16 mouse cellular contexts compared by ENCODE assay signal in genomic region chr16:18116467-18116866, GRCm38 (mm10).
"Had no signal": no experiment of that assay in that cellular context is flagged by ENCODE, and none has a peak within 500 bp of the region (broad histone marks: within the 10 kb centered on the region; RNA-seq: fewer than 3 reads in every experiment).

No protein-coding gene starts in this region.

- DNase-seq: kidney, adult 2 months; kidney, postnatal 10 days; kidney, postnatal 36 days; layer of hippocampus, adult 9-11 months; liver; lung, adult 18-20 months; lung, postnatal 14 days; thymus, adult 18-20 months had no signal

- H3K4me2 ChIP-seq: kidney, embryonic 15.5 days; limb, embryonic 13.5 days; liver, embryonic 12.5 days; liver, embryonic 15.5 days; lung, embryonic 15.5 days; midbrain, embryonic 12.5 days had no signal

- H3K27ac ChIP-seq: kidney, embryonic 15.5 days; limb, embryonic 10.5 days; limb, embryonic 13.5 days; liver, embryonic 12.5 days; liver, embryonic 15.5 days; lung, embryonic 15.5 days; midbrain, embryonic 12.5 days had no signal

- H3K4me3 ChIP-seq: kidney, embryonic 15.5 days; limb, embryonic 10.5 days; limb, embryonic 13.5 days; liver, embryonic 12.5 days; liver, embryonic 15.5 days; lung, embryonic 15.5 days; midbrain, embryonic 12.5 days had no signal

- H3K9ac ChIP-seq: kidney, embryonic 15.5 days; limb, embryonic 13.5 days; liver, embryonic 12.5 days; liver, embryonic 15.5 days; lung, embryonic 15.5 days; midbrain, embryonic 12.5 days had no signal

- H3K4me1 ChIP-seq: kidney, embryonic 15.5 days; liver, embryonic 12.5 days; liver, embryonic 15.5 days; lung, embryonic 15.5 days had no signal

- H3K36me3 ChIP-seq: kidney, embryonic 15.5 days; limb, embryonic 10.5 days; limb, embryonic 13.5 days; liver, embryonic 12.5 days; liver, embryonic 15.5 days; lung, embryonic 15.5 days; midbrain, embryonic 12.5 days had no signal

- ATAC-seq: liver, embryonic 12.5 days; midbrain, embryonic 16.5 days had no signal

- H3K27me3 ChIP-seq: kidney, embryonic 15.5 days; liver, embryonic 15.5 days; lung, embryonic 15.5 days; midbrain, embryonic 12.5 days had no signal

- H3K9me3 ChIP-seq: kidney, embryonic 15.5 days; limb, embryonic 10.5 days; limb, embryonic 13.5 days; liver, embryonic 15.5 days; lung, embryonic 15.5 days; midbrain, embryonic 12.5 days had no signal
